Mouse (Mus musculus): ENCODE data around the gene Dlec1. TPM values are rescaled to one million over a fixed set of nuclear protein-coding genes. Genes with fewer than 3 reads are reported as not detected.

Gene Dlec1
- polyA plus RNA-seq (2014; fragmentation: Illumina TruSeq; extraction: RNeasy Lipid Tissue Mini Kit (QIAGEN cat#74804); ENCODE audit: low read depth, low replicate concordance): 0.93 TPM

GRCm38 (mm10) chr9:119101992-119102782, at the start of gene Dlec1:
Dlec1 (plus strand) TSS chr9:119102478.

GRCm38 (mm10) chr9:119093419-119094295, 8.6 kb upstream of the Dlec1 start, which contains the start of gene Plcd1:
Plcd1 (minus strand) TSS chr9:119093502.

GRCm38 (mm10) chr9:119156278-119157201, 54.3 kb downstream of the Dlec1 start, which contains the start of gene Acaa1b:
Acaa1b (minus strand) TSS chr9:119157093.

GRCm38 (mm10) chr9:119158861-119159260, 56.6 kb downstream of the Dlec1 start, which contains the start of gene Gm47289:
Gm47289 (plus strand) TSS chr9:119159161.

Other genes with a start within 250 kb of the Dlec1 start
- gene Ctdspl, start 176.0 kb upstream of the Dlec1 start, polyA plus RNA-seq (2014; fragmentation: Illumina TruSeq; extraction: RNeasy Lipid Tissue Mini Kit (QIAGEN cat#74804); ENCODE audit: low read depth, low replicate concordance): 16.7 TPM
- gene Vill, start 49.7 kb upstream of the Dlec1 start, polyA plus RNA-seq (2014; fragmentation: Illumina TruSeq; extraction: RNeasy Lipid Tissue Mini Kit (QIAGEN cat#74804); ENCODE audit: low read depth, low replicate concordance): 0.93 TPM
- gene Plcd1, start 9.0 kb upstream of the Dlec1 start, polyA plus RNA-seq (2014; fragmentation: Illumina TruSeq; extraction: RNeasy Lipid Tissue Mini Kit (QIAGEN cat#74804); ENCODE audit: low read depth, low replicate concordance): 0.29 TPM
- 0.76 TPM for gene Acaa1b, start 54.6 kb downstream of the Dlec1 start, polyA plus RNA-seq (2014; fragmentation: Illumina TruSeq; extraction: RNeasy Lipid Tissue Mini Kit (QIAGEN cat#74804); ENCODE audit: low read depth, low replicate concordance)
- gene Gm47289, start 56.7 kb downstream of the Dlec1 start, polyA plus RNA-seq (2014; fragmentation: Illumina TruSeq; extraction: RNeasy Lipid Tissue Mini Kit (QIAGEN cat#74804); ENCODE audit: low read depth, low replicate concordance): not detected
- gene Slc22a13, start 106.6 kb downstream of the Dlec1 start, polyA plus RNA-seq (2014; fragmentation: Illumina TruSeq; extraction: RNeasy Lipid Tissue Mini Kit (QIAGEN cat#74804); ENCODE audit: low read depth, low replicate concordance): not detected
- gene Oxsr1, start 219.9 kb downstream of the Dlec1 start, polyA plus RNA-seq (2014; fragmentation: Illumina TruSeq; extraction: RNeasy Lipid Tissue Mini Kit (QIAGEN cat#74804); ENCODE audit: low read depth, low replicate concordance): 42.5 TPM
- gene Acaa1a, start 237.2 kb downstream of the Dlec1 start, polyA plus RNA-seq (2014; fragmentation: Illumina TruSeq; extraction: RNeasy Lipid Tissue Mini Kit (QIAGEN cat#74804); ENCODE audit: low read depth, low replicate concordance): 3.5 TPM
- gene Myd88, start 238.9 kb downstream of the Dlec1 start, polyA plus RNA-seq (2014; fragmentation: Illumina TruSeq; extraction: RNeasy Lipid Tissue Mini Kit (QIAGEN cat#74804); ENCODE audit: low read depth, low replicate concordance): 8.6 TPM

Data from adrenal gland, adult 10 weeks (tissue).